Mouse (Mus musculus) hindbrain, embryonic 15.5 days (tissue): ENCODE measurements around the gene Rcl1. TPM values are rescaled to one million over a fixed set of nuclear protein-coding genes. Genes with fewer than 3 reads are reported as not detected.

ENCODE experiments used
- ATAC-seq: fragments of 200-750 bp; cut with Nextera tagmentation; 2 replicates; pipeline ENCODE4 v1.8.0; 2017; ENCODE audit warnings: low read depth, moderate number of reproducible peaks, moderate TSS enrichment; ENCODE audit not compliant: low FRiP score
- H3K27ac ChIP-seq: fragments of 300-500 bp; sonication (generic); replicated peaks from 2 replicates; pipeline ENCODE4 v1.5.1; 2015; ENCODE audit warnings: mild to moderate bottlenecking, inconsistent platforms
- H3K27me3 ChIP-seq: fragments of 300-500 bp; sonication (generic); 2 replicates; pipeline ENCODE4 v1.6.1; 2015; ENCODE audit warnings: control low read depth, inconsistent platforms
- H3K36me3 ChIP-seq: fragments of 300-500 bp; sonication (generic); 2 replicates; pipeline ENCODE4 v1.6.1; 2015; ENCODE audit warnings: control low read depth, inconsistent platforms
- H3K4me1 ChIP-seq: fragments of 300-500 bp; sonication (generic); replicated peaks from 2 replicates; pipeline ENCODE4 v1.6.1; 2015; ENCODE audit warnings: control low read depth, inconsistent platforms
- H3K4me2 ChIP-seq: fragments of 300-500 bp; sonication (generic); 2 replicates; pipeline ENCODE4 v1.6.1; 2015; ENCODE audit warnings: moderate library complexity, mild to moderate bottlenecking, inconsistent platforms
- H3K4me3 ChIP-seq: fragments of 300-500 bp; sonication (generic); 2 replicates; pipeline ENCODE4 v1.5.1; 2015; ENCODE audit warnings: mild to moderate bottlenecking, inconsistent platforms
- H3K9ac ChIP-seq: fragments of 300-500 bp; sonication (generic); 2 replicates; pipeline ENCODE4 v1.6.1; 2015; ENCODE audit warnings: inconsistent platforms
- H3K9me3 ChIP-seq: fragments of 300-500 bp; sonication (generic); 2 replicates; pipeline ENCODE4 v1.6.1; 2016; ENCODE audit warnings: control low read depth, inconsistent platforms
- WGBS: fragments of 180-500 bp; shearing (Covaris S2); methylation state at CpG from one replicate; pipeline ENCODE4 v1.1.7; 2015; 5-methylcytosine and 5-hydroxymethylcytosine counted together
- polyA plus RNA-seq: library from polyadenylated mRNA; unstranded; fragments of >200 nt; fragmentation: Nextera tagmentation; extraction: Ambion mirVana; gene quantifications from 2 replicates; pipeline ENCODE4 v1.2.1, GENCODE M21; 2015

Gene Rcl1
- polyA plus RNA-seq, 1 experiment from 2014 or later, result 33.8 TPM

DNA sequence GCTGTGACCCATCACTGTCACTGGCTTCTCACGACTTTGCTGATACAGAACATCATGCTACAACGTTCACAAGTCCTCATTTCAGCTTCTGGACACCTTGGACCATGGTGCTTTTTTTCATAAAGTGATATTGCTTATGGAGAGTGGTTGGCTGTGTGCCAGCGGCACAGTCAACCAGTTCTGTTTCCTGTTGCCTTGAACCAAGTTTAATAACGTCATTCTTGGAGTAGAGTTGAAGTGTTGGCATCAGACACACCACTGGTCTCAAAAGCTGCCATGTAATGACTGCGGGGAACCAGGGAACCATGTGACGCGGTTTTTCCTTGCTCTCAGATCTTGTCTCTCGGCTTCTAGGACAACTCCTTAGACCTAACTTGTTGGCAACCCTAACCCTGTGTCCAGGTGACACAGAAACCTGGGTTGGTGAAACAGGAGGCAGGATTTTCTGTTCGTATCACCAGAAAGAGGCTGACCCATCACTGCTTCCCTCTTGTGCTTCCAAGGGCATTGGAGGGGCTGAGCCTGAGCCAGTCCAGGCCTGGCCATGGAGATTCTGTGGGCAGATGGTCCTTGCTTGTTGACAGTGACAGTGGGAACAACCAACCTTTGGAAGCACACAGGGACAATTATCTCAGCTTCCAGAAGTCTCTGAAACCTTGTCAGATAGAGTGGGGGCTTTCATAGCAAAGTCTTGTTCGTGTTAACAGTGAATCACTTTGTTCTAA is 37.5 kb downstream of the Rcl1 start:
- ATAC-seq, result no peak
- 89% methylated on average over 10 of the region's 10 CpGs for WGBS

GRCm38 (mm10) chr19:29139699-29140456 is 38.7 kb downstream of the Rcl1 start:
- no peak for ATAC-seq

More for the DNA sequence above, 37.5 kb downstream of the Rcl1 start:
- no peaks in the 10 kb centered on the region for H3K4me1 ChIP-seq
- no peak overlapping the region for H3K4me2 ChIP-seq
- no peaks in the 10 kb centered on the region for H3K9me3 ChIP-seq
- H3K36me3 ChIP-seq, result peaks cover 5% of the 10 kb centered on the region; the same call in 1 of the 2 replicates
- no peak overlapping the region for H3K9ac ChIP-seq
- H3K27ac ChIP-seq, result no peak overlapping the region
- H3K27me3 ChIP-seq, result no peaks in the 10 kb centered on the region
- no peak overlapping the region for H3K4me3 ChIP-seq

GRCm38 (mm10) chr19:29140933-29141332 is 39.8 kb downstream of the Rcl1 start:
- ATAC-seq, result no peak
- Histone ChIP-seq H3K4me3 (no peak overlapping the region), H3K27ac (no peak overlapping the region), H3K36me3 (peaks cover 5% of the 10 kb centered on the region; the same call in 1 of the 2 replicates), H3K4me2 (no peak overlapping the region), H3K9me3 (no peaks in the 10 kb centered on the region), H3K9ac (no peak overlapping the region), H3K4me1 (no peaks in the 10 kb centered on the region), H3K27me3 (no peaks in the 10 kb centered on the region)
- 90% methylated on average over 16 of the region's 16 CpGs for WGBS

More at GRCm38 (mm10) chr19:29139699-29140456, 38.7 kb downstream of the Rcl1 start:
- Histone ChIP-seq H3K4me1 (no peaks in the 10 kb centered on the region), H3K4me3 (no peak overlapping the region), H3K27ac (no peak overlapping the region), H3K9me3 (no peaks in the 10 kb centered on the region), H3K4me2 (no peak overlapping the region), H3K27me3 (no peaks in the 10 kb centered on the region), H3K36me3 (peaks cover 5% of the 10 kb centered on the region; the same call in 1 of the 2 replicates), H3K9ac (no peak overlapping the region)
- WGBS, result 77% methylated on average over 10 of the region's 10 CpGs

DNA sequence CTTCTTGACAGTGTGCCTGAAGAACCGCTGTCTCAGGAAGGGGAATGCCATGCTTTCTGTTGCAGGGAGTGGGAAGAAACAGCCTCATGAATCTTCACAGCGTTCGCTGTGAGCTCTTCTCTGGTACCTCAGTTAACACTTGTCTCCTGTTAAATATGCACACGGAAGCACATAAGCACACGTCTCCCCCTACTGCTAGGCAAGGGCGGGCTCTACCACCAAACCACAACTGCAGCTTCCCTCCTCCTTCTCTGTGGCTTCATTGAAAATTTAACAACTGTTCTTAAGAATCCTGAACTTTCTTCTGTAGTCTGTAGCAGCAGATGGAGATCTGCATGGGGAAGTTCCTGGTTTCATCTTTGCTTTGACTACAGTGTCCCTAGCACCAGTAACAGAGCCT is 41.1 kb downstream of the Rcl1 start:
- H3K27ac ChIP-seq, result no peak overlapping the region
- no peak overlapping the region for H3K4me3 ChIP-seq
- no peaks in the 10 kb centered on the region for H3K27me3 ChIP-seq
- H3K9me3 ChIP-seq, result no peaks in the 10 kb centered on the region
- no peaks in the 10 kb centered on the region for H3K4me1 ChIP-seq
- no peak overlapping the region for H3K9ac ChIP-seq
- 85% methylated on average over 6 of the region's 6 CpGs for WGBS
- peaks cover 5% of the 10 kb centered on the region; the same call in 1 of the 2 replicates for H3K36me3 ChIP-seq
- H3K4me2 ChIP-seq, result no peak overlapping the region
- ATAC-seq, result no peak

DNA sequence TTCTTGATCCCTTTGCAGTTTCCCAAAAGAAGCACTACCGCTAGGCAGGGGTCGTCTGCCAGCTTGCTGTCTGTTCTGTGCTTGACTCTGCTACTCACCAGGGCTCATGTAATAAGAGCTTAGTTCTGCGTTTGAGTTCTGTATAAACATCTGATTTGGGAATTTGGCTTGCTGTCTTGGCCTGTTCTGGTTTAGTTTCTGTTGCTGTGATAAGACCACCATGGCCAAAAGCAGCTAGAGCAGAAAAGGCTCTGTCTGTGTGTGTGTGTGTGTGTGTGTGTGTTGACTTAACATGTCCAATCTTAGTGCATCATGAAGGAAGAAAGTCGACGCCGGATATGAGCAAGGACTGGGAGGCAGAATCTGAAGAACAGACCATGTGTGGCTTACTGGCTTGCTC is 44.2 kb downstream of the Rcl1 start:
- no peak for ATAC-seq

GRCm38 (mm10) chr19:29146820-29147219 is 45.6 kb downstream of the Rcl1 start:
- Histone ChIP-seq H3K4me2 (no peak overlapping the region), H3K27ac (no peak overlapping the region), H3K9me3 (no peaks in the 10 kb centered on the region), H3K27me3 (no peaks in the 10 kb centered on the region), H3K4me1 (no peaks in the 10 kb centered on the region), H3K36me3 (peaks cover 5% of the 10 kb centered on the region; the same call in 1 of the 2 replicates), H3K9ac (no peak overlapping the region), H3K4me3 (no peak overlapping the region)
- no peak for ATAC-seq
- 86% methylated on average over 9 of the region's 9 CpGs for whole genome bisulfite sequencing

More for the DNA sequence above, 44.2 kb downstream of the Rcl1 start:
- H3K9ac ChIP-seq, result no peak overlapping the region
- WGBS, result 91% methylated on average over 6 of the region's 6 CpGs
- no peak overlapping the region for H3K27ac ChIP-seq
- no peak overlapping the region for H3K4me2 ChIP-seq
- H3K36me3 ChIP-seq, result peaks cover 5% of the 10 kb centered on the region; the same call in 1 of the 2 replicates
- H3K4me3 ChIP-seq, result no peak overlapping the region
- H3K4me1 ChIP-seq, result no peaks in the 10 kb centered on the region
- no peaks in the 10 kb centered on the region for H3K27me3 ChIP-seq
- H3K9me3 ChIP-seq, result no peaks in the 10 kb centered on the region

- WGBS, result 69% methylated on average over 6 of the region's 6 CpGs
Measured at GRCm38 (mm10) chr19:29149583-29149982, 48.4 kb downstream of the Rcl1 start.

DNA sequence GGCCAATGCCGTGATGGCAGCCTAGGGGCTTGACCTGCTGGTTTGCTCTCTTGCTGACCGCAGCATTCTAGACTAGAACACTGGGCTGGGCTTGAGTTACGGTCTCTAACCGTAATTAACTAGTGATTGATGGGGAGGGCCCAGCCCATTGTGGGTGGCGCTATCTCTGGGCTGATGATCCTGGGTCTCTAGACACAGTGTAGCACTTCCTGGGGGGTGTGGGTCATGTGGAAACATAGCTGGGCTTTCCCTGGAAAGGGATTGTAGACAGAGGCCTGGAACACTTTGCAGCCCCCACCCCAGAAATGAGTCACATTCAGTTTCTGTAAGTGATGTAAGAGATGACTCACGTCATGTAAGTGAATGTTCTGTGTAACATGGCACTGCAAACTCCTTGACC is 48.9 kb downstream of the Rcl1 start:
- no peak for ATAC-seq
- WGBS, result 41% methylated on average over 6 of the region's 6 CpGs
- Histone ChIP-seq H3K36me3 (no peaks in the 10 kb centered on the region), H3K27ac (no peak overlapping the region), H3K9me3 (no peaks in the 10 kb centered on the region), H3K27me3 (no peaks in the 10 kb centered on the region), H3K9ac (no peak overlapping the region), H3K4me3 (no peak overlapping the region), H3K4me2 (no peak overlapping the region), H3K4me1 (no peaks in the 10 kb centered on the region)

More at GRCm38 (mm10) chr19:29149583-29149982, 48.4 kb downstream of the Rcl1 start:
- no peak overlapping the region for H3K9ac ChIP-seq
- no peak for ATAC-seq
- H3K27ac ChIP-seq, result no peak overlapping the region
- no peak overlapping the region for H3K4me2 ChIP-seq
- no peaks in the 10 kb centered on the region for H3K36me3 ChIP-seq
- H3K9me3 ChIP-seq, result no peaks in the 10 kb centered on the region
- no peaks in the 10 kb centered on the region for H3K4me1 ChIP-seq
- H3K27me3 ChIP-seq, result no peaks in the 10 kb centered on the region
- no peak overlapping the region for H3K4me3 ChIP-seq

DNA sequence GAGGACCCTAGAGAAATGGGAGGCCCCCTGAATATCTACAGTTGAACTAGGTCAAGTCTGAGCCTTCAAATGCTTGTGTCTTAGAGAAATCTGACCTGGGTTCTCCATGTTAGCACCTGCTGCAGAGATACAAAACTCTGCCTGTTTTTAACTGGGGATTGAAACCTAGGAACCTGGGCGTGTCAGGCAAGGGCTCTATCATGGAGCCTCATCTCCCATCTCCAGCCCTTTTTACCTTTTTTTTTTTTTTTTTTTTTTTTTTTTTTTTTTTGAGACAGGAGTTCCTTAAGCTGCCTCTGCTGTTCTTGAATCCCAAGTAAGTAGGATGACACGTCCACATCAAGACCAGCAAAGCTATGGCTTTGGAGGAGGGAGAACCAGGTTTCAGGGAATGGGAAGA is 50.3 kb downstream of the Rcl1 start:
- Histone ChIP-seq H3K9ac (no peak overlapping the region), H3K9me3 (no peaks in the 10 kb centered on the region), H3K4me3 (no peak overlapping the region), H3K4me1 (no peaks in the 10 kb centered on the region), H3K27ac (no peak overlapping the region), H3K36me3 (no peaks in the 10 kb centered on the region), H3K4me2 (no peak overlapping the region), H3K27me3 (no peaks in the 10 kb centered on the region)
- 91% methylated on average over 2 of the region's 2 CpGs for WGBS
- no peak for ATAC-seq

DNA sequence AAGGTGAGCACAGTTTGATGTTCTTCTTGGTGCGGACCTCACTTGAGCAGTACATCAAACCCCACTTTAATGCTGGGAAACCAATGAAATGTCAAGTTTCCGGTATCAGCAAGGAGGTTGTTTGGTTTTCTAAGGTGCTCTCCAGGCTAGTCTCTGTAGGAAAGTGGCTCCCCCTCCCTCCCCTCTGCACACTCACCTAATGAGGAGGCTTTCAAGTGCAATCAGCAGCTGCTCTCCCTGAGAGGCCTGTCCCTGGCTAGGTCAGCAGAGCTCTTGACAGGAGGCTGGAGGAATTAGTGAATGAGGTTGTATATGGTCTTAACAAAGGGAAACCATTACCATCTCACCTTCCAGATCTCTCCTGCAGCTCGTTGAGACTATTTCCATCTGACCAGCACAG is 54.4 kb downstream of the Rcl1 start:
- WGBS, result 82% methylated on average over 3 of the region's 3 CpGs
- H3K9ac ChIP-seq, result no peak overlapping the region
- ATAC-seq, result no peak

GRCm38 (mm10) chr19:29156417-29156816 is 55.2 kb downstream of the Rcl1 start:
- no peaks in the 10 kb centered on the region for H3K27me3 ChIP-seq
- no peaks in the 10 kb centered on the region for H3K4me1 ChIP-seq
- H3K4me2 ChIP-seq, result no peak overlapping the region
- WGBS, result 63% methylated on average over 3 of the region's 3 CpGs
- no peak for ATAC-seq
- no peak overlapping the region for H3K27ac ChIP-seq
- H3K9me3 ChIP-seq, result no peaks in the 10 kb centered on the region
- no peak overlapping the region for H3K4me3 ChIP-seq
- no peaks in the 10 kb centered on the region for H3K36me3 ChIP-seq
- H3K9ac ChIP-seq, result no peak overlapping the region

More for the DNA sequence above, 54.4 kb downstream of the Rcl1 start:
- no peaks in the 10 kb centered on the region for H3K36me3 ChIP-seq
- no peak overlapping the region for H3K4me3 ChIP-seq
- no peak overlapping the region for H3K4me2 ChIP-seq
- no peaks in the 10 kb centered on the region for H3K4me1 ChIP-seq
- H3K27ac ChIP-seq, result no peak overlapping the region
- no peaks in the 10 kb centered on the region for H3K27me3 ChIP-seq
- H3K9me3 ChIP-seq, result no peaks in the 10 kb centered on the region

GRCm38 (mm10) chr19:29157678-29158466 is 56.7 kb downstream of the Rcl1 start:
- Histone ChIP-seq H3K4me3 (no peak overlapping the region), H3K9me3 (no peaks in the 10 kb centered on the region), H3K27me3 (no peaks in the 10 kb centered on the region), H3K27ac (no peak overlapping the region), H3K4me2 (no peak overlapping the region), H3K9ac (no peak overlapping the region), H3K36me3 (no peaks in the 10 kb centered on the region), H3K4me1 (no peaks in the 10 kb centered on the region)
- WGBS, result 96% methylated on average over 5 of the region's 5 CpGs
- ATAC-seq, result no peak
